Mouse (Mus musculus) CH12.LX (cell line): ENCODE data around the gene Ap1m1. TPM values are rescaled to one million over a fixed set of nuclear protein-coding genes. Genes with fewer than 3 reads are reported as not detected.

Source experiments
- DNase-seq: peaks from one replicate; pipeline ENCODE4 v3.0.0-alpha.2; 2013; ENCODE audit errors: extremely low read depth
- H3K27ac ChIP-seq: 2 replicates; pipeline ENCODE4 v1.5.1; 2012; ENCODE audit warnings: low read depth, mild to moderate bottlenecking, control low read depth, moderate library complexity; ENCODE audit not compliant: insufficient read depth
- H3K27me3 ChIP-seq: replicated peaks from 2 replicates; pipeline ENCODE3; 2012; ENCODE audit warnings: inconsistent platforms
- H3K36me3 ChIP-seq, 2 experiments: replicated peaks in 1 of 2; 2 replicates each; pipeline versions ENCODE3 to v1.6.1; 2012; ENCODE audit warnings: inconsistent platforms in 1 of 2, low read length in 1 of 2, mild to moderate bottlenecking in 1 of 2, mixed read lengths in 1 of 2, moderate library complexity in 1 of 2; ENCODE audit not compliant: control insufficient read depth in 1 of 2, insufficient read depth in 1 of 2
- H3K4me1 ChIP-seq, 2 experiments: 2 replicates each; pipeline ENCODE4 v1.6.1; 2012; ENCODE audit warnings: inconsistent platforms in 1 of 2, moderate library complexity in 1 of 2; ENCODE audit not compliant: insufficient read depth in 2 of 2, control insufficient read depth in 1 of 2
- H3K4me2 ChIP-seq: 2 replicates; pipeline ENCODE4 v1.6.1; 2012; ENCODE audit warnings: low read depth, mild to moderate bottlenecking, control low read depth; ENCODE audit not compliant: poor library complexity, insufficient read depth, severe bottlenecking
- H3K4me3 ChIP-seq, 3 experiments: fragments of 150-350 bp in 1 of 3; sonication (generic) in 1 of 3; replicated peaks in 1 of 3; 2 replicates each; pipeline versions ENCODE3 to v1.5.1; 2011 to 2012; ENCODE audit warnings: low read depth in 2 of 3, low read length in 2 of 3, mild to moderate bottlenecking in 2 of 3, moderate library complexity in 2 of 3, control low read depth in 1 of 3, improper control_type of control experiment in 1 of 3, inconsistent platforms in 1 of 3, mixed read lengths in 1 of 3; ENCODE audit not compliant: poor library complexity in 1 of 3
- H3K79me2 ChIP-seq: replicated peaks from 2 replicates; pipeline ENCODE4 v1.6.1; 2012; ENCODE audit warnings: mild to moderate bottlenecking, moderate library complexity; ENCODE audit not compliant: control insufficient read depth, poor library complexity, insufficient read depth, severe bottlenecking; ENCODE audit errors: extremely low read depth
- H3K9ac ChIP-seq: 2 replicates; pipeline ENCODE4 v1.6.1; 2012; ENCODE audit warnings: low read depth, mild to moderate bottlenecking, control low read depth, moderate library complexity; ENCODE audit not compliant: insufficient read depth
- H3K9me3 ChIP-seq: replicated peaks from 2 replicates; pipeline ENCODE3; 2012; ENCODE audit warnings: low read length, inconsistent platforms, mixed read lengths
- CHD2 ChIP-seq: IDR thresholded peaks from 2 replicates; pipeline ENCODE4 v1.6.1; 2011; ENCODE audit warnings: low read length, improper control_type of control experiment
- CTCF ChIP-seq, 2 experiments: IDR thresholded peaks in 1 of 2; conservative IDR thresholded peaks in 1 of 2; 2 replicates each; pipeline ENCODE4 v1.5.1; 2011 to 2012; ENCODE audit warnings: low read depth in 2 of 2, low read length in 2 of 2, improper control_type of control experiment in 1 of 2, inconsistent platforms in 1 of 2, mild to moderate bottlenecking in 1 of 2, moderate library complexity in 1 of 2
- E2F4 ChIP-seq: IDR thresholded peaks from 2 replicates; pipeline ENCODE4 v1.6.1; 2011; ENCODE audit warnings: low read depth, low read length, improper control_type of control experiment; ENCODE audit not compliant: insufficient replicate concordance
- ELF1 ChIP-seq: IDR thresholded peaks from 2 replicates; pipeline ENCODE4 v1.6.1; 2014; ENCODE audit warnings: low read depth, mild to moderate bottlenecking, inconsistent platforms, low read length, improper control_type of control experiment
- ETS1 ChIP-seq: conservative IDR thresholded peaks from 2 replicates; pipeline ENCODE4 v1.6.1; 2012; ENCODE audit warnings: low read depth, mild to moderate bottlenecking, inconsistent platforms, low read length, improper control_type of control experiment, moderate library complexity
- GABPA ChIP-seq: IDR thresholded peaks from 2 replicates; pipeline ENCODE4 v1.6.1; 2012; ENCODE audit warnings: low read depth, low read length, improper control_type of control experiment, inconsistent platforms; ENCODE audit not compliant: insufficient replicate concordance
- HCFC1 ChIP-seq: IDR thresholded peaks from 2 replicates; pipeline ENCODE4 v1.6.1; 2012; ENCODE audit warnings: low read depth, mild to moderate bottlenecking, inconsistent platforms, low read length, improper control_type of control experiment
- IRF4 ChIP-seq: IDR thresholded peaks from 2 replicates; pipeline ENCODE4 v1.6.1; 2014; ENCODE audit warnings: low read depth, mild to moderate bottlenecking, inconsistent platforms, low read length, improper control_type of control experiment
- JUN ChIP-seq: IDR thresholded peaks from 2 replicates; pipeline ENCODE4 v1.6.1; 2011; ENCODE audit warnings: low read depth, mild to moderate bottlenecking, low read length, improper control_type of control experiment, moderate library complexity; ENCODE audit not compliant: insufficient read depth
- KAT2A ChIP-seq: IDR thresholded peaks from 2 replicates; pipeline ENCODE4 v1.6.1; 2012; ENCODE audit warnings: low read length, improper control_type of control experiment, inconsistent platforms; ENCODE audit not compliant: insufficient replicate concordance
- MAFK ChIP-seq: IDR thresholded peaks from 2 replicates; pipeline ENCODE4 v1.6.1; 2011; ENCODE audit warnings: low read length, improper control_type of control experiment; ENCODE audit not compliant: insufficient replicate concordance
- MAX ChIP-seq: IDR thresholded peaks from 2 replicates; pipeline ENCODE4 v1.6.1; 2011; ENCODE audit warnings: low read length, improper control_type of control experiment
- MAZ ChIP-seq: IDR thresholded peaks from 2 replicates; pipeline ENCODE4 v1.6.1; 2012; ENCODE audit warnings: low read depth, mild to moderate bottlenecking, inconsistent platforms, low read length, improper control_type of control experiment, moderate library complexity
- MEF2A ChIP-seq: IDR thresholded peaks from 2 replicates; pipeline ENCODE4 v1.6.1; 2014; ENCODE audit warnings: low read depth, mild to moderate bottlenecking, inconsistent platforms, low read length, improper control_type of control experiment, borderline replicate concordance
- MXI1 ChIP-seq: IDR thresholded peaks from 2 replicates; pipeline ENCODE4 v1.6.1; 2011; ENCODE audit warnings: mild to moderate bottlenecking, low read depth, low read length, improper control_type of control experiment
- NRF1 ChIP-seq: IDR thresholded peaks from 2 replicates; pipeline ENCODE4 v1.6.1; 2014; ENCODE audit warnings: low read depth, mild to moderate bottlenecking, inconsistent platforms, low read length, improper control_type of control experiment, moderate library complexity
- PAX5 ChIP-seq: IDR thresholded peaks from 2 replicates; pipeline ENCODE4 v1.6.1; 2012; ENCODE audit warnings: low read length, inconsistent platforms, mixed read lengths
- POLR2A ChIP-seq: IDR thresholded peaks from 2 replicates; pipeline ENCODE4 v1.6.1; 2011; ENCODE audit warnings: low read depth, mild to moderate bottlenecking, improper control_type of control experiment, low read length
- POLR2AphosphoS2 ChIP-seq: IDR thresholded peaks from 2 replicates; pipeline ENCODE4 v1.6.1; 2011; ENCODE audit warnings: low read depth, low read length, improper control_type of control experiment
- RAD21 ChIP-seq: IDR thresholded peaks from 2 replicates; pipeline ENCODE4 v1.6.1; 2011; ENCODE audit warnings: low read depth, mild to moderate bottlenecking, low read length, improper control_type of control experiment, moderate library complexity
- SIN3A ChIP-seq: IDR thresholded peaks from 2 replicates; pipeline ENCODE4 v1.6.1; 2012; ENCODE audit warnings: low read length, improper control_type of control experiment, inconsistent platforms
- SMC3 ChIP-seq: IDR thresholded peaks from 2 replicates; pipeline ENCODE4 v1.6.1; 2011; ENCODE audit warnings: low read depth, low read length, improper control_type of control experiment
- TBP ChIP-seq: conservative IDR thresholded peaks from 2 replicates; pipeline ENCODE4 v1.6.1; 2011; ENCODE audit warnings: low read depth, low read length, improper control_type of control experiment
- TCF12 ChIP-seq: IDR thresholded peaks from 2 replicates; pipeline ENCODE4 v1.6.1; 2014; ENCODE audit warnings: low read depth, mild to moderate bottlenecking, inconsistent platforms, low read length, improper control_type of control experiment
- UBTF ChIP-seq: IDR thresholded peaks from 2 replicates; pipeline ENCODE4 v1.6.1; 2012; ENCODE audit warnings: low read depth, mild to moderate bottlenecking, inconsistent platforms, low read length, improper control_type of control experiment, moderate library complexity
- USF1 ChIP-seq: IDR thresholded peaks from 2 replicates; pipeline ENCODE4 v1.6.1; 2014; ENCODE audit warnings: low read depth, mild to moderate bottlenecking, inconsistent platforms, low read length, improper control_type of control experiment
- ZC3H11A ChIP-seq: IDR thresholded peaks from 2 replicates; pipeline ENCODE4 v1.6.1; 2012; ENCODE audit warnings: low read depth, mild to moderate bottlenecking, inconsistent platforms, low read length, improper control_type of control experiment
- dilution Hi-C: fragments of 300-500 bp; cut with MboI; formaldehyde crosslinking; loops from 2 replicates; pipeline ENCODE4 v1.14.3; 2020; ENCODE audit warnings: low sequenced_read_pairs; ENCODE audit not compliant: extremely low pct_unique_long_range_greater_than_20kb, extremely low pct_ligation_motif_present
- in situ Hi-C: fragments of 300-500 bp; cut with MboI; formaldehyde crosslinking; loops from 3 replicates; pipeline ENCODE4 v1.14.3; 2019; ENCODE audit warnings: low sequenced_read_pairs, low pct_ligation_motif_present, low pct_unique_long_range_greater_than_20kb, mixed read lengths
- polyA plus RNA-seq: library from polyadenylated mRNA; unstranded; fragments of >175 nt; gene quantifications from 2 replicates; pipeline ENCODE4 v1.2.1, GENCODE M21; 2012; ENCODE audit warnings: low read depth; ENCODE audit not compliant: insufficient read length
- total RNA-seq, 2 experiments: library from RNA; depleted of rRNA; stranded (reverse); fragments of 300-350 nt in 1 of 2; fragments of >200 nt in 1 of 2; gene quantifications; 2 replicates each; pipeline ENCODE4 v1.2.3; 2012 to 2014

Gene Ap1m1
- total and polyA plus RNA-seq, 3 experiments: 20.1 to 86.1 (median 30.3) TPM

GRCm38 (mm10) chr8:72289051-72289450, 49.2 kb downstream of the Ap1m1 start:
- Histone ChIP-seq H3K36me3 (no peaks in the 10 kb centered on the region), H3K4me1 (peaks cover 13 to 49% of the 10 kb centered on the region in 2 experiments), H3K4me3 (no peak overlapping the region), H3K4me2 (no peak overlapping the region), H3K27me3 (no peaks in the 10 kb centered on the region), H3K27ac (no peak overlapping the region), H3K79me2 (no peaks in the 10 kb centered on the region), H3K9ac (no peak overlapping the region), H3K9me3 (peaks cover 4% of the 10 kb centered on the region)
- dilution Hi-C loops: no loop called here
- in situ Hi-C loops: no loop called here
- TF ChIP-seq MAFK (no peak), ETS1 (no peak), ELF1 (no peak), POLR2AphosphoS2 (no peak), SMC3 (no peak), GABPA (no peak), KAT2A (no peak), PAX5 (no peak), TCF12 (no peak), MXI1 (no peak), POLR2A (no peak), ZC3H11A (no peak), HCFC1 (no peak), USF1 (no peak), CTCF (conservative IDR thresholded peaks at IDR 0.05 in 1 of 2, IDR thresholded peaks at IDR 0.05 in 1 of 2; ENCODE audit: low read depth in 2 of 2, low read length in 2 of 2) (no peak), CHD2 (no peak), RAD21 (no peak; the same call in 1 of the 2 replicates), UBTF (no peak), MAX (no peak), MAZ (no peak)
- DNase-seq: no peak

- no peak for TF ChIP-seq HCFC1
- no peak for TF ChIP-seq MXI1
- no peak for TF ChIP-seq TBP
- no peak for TF ChIP-seq ZC3H11A
- no peak for TF ChIP-seq MEF2A
- TF ChIP-seq POLR2A: no peak
- TF ChIP-seq ETS1: no peak
- TF ChIP-seq E2F4: no peak
- TF ChIP-seq JUN: no peak
- TF ChIP-seq IRF4: no peak
- TF ChIP-seq SIN3A: no peak
- TF ChIP-seq MAZ: no peak
- no peak for TF ChIP-seq NRF1
Measured at GRCm38 (mm10) chr8:72291104-72291503, 51.3 kb downstream of the Ap1m1 start.

More at GRCm38 (mm10) chr8:72291104-72291503, 51.3 kb downstream of the Ap1m1 start:
- Histone ChIP-seq H3K79me2 (no peaks in the 10 kb centered on the region), H3K9ac (no peak overlapping the region), H3K4me2 (no peak overlapping the region), H3K9me3 (peaks cover 4% of the 10 kb centered on the region), H3K36me3 (no peaks in the 10 kb centered on the region), H3K4me3 (no peak overlapping the region), H3K27ac (no peak overlapping the region), H3K4me1 (peaks cover 2 to 49% of the 10 kb centered on the region in 2 experiments; a peak in 3 of 4 replicates), H3K27me3 (no peaks in the 10 kb centered on the region)
- in situ Hi-C loops (no loop called here), dilution Hi-C loops (no loop called here)
- DNase-seq: no peak
